Mouse (Mus musculus) MEL (cell line): ENCODE results near the gene Irgm2. TPM values are rescaled to one million over a fixed set of nuclear protein-coding genes. Genes with fewer than 3 reads are reported as not detected.
"Not testable (repeated sequence)": the region's sequence is repeated elsewhere in the genome, so short reads cannot be mapped to it uniquely, and the experiment has no call there.

ENCODE experiments used
- DNase-seq: peaks from one replicate; pipeline ENCODE4 v3.0.0; 2011; ENCODE audit warnings: low read depth, low spot score
- H3K27ac ChIP-seq: 2 replicates; pipeline ENCODE4 v1.5.1; 2012; ENCODE audit warnings: low read depth, mild to moderate bottlenecking, control low read depth, low read length, moderate library complexity; ENCODE audit not compliant: control insufficient read depth
- H3K27me3 ChIP-seq, 2 experiments: fragments of 150-350 bp in 1 of 2; sonication (generic) in 1 of 2; 2 replicates each; pipeline ENCODE4 v1.6.1; 2012; ENCODE audit warnings: low read length in 2 of 2, mild to moderate bottlenecking in 2 of 2, improper control_type of control experiment in 1 of 2, moderate library complexity in 1 of 2; ENCODE audit not compliant: insufficient read depth in 2 of 2, control insufficient read depth in 1 of 2
- H3K36me3 ChIP-seq, 2 experiments: 2 replicates each; pipeline ENCODE4 v1.6.1; 2012 to 2014; ENCODE audit warnings: low read length in 2 of 2, improper control_type of control experiment in 1 of 2, inconsistent platforms in 1 of 2, mild to moderate bottlenecking in 1 of 2; ENCODE audit not compliant: insufficient read depth in 2 of 2, control insufficient read depth in 1 of 2
- H3K4me1 ChIP-seq, 2 experiments: fragments of 150-350 bp in 1 of 2; sonication (generic) in 1 of 2; 2 replicates each; pipeline ENCODE4 v1.6.1; 2012; ENCODE audit warnings: low read length in 2 of 2, improper control_type of control experiment in 1 of 2, mild to moderate bottlenecking in 1 of 2; ENCODE audit not compliant: insufficient read depth in 2 of 2, control insufficient read depth in 1 of 2
- H3K4me3 ChIP-seq, 2 experiments: fragments of 150-350 bp in 1 of 2; sonication (generic) in 1 of 2; 2 replicates each; pipeline ENCODE4 v1.5.1; 2012; ENCODE audit warnings: low read depth in 2 of 2, low read length in 2 of 2, mild to moderate bottlenecking in 2 of 2, moderate library complexity in 2 of 2, control low read depth in 1 of 2, improper control_type of control experiment in 1 of 2; ENCODE audit not compliant: control insufficient read depth in 1 of 2, insufficient read depth in 1 of 2
- H3K79me2 ChIP-seq: 2 replicates; pipeline ENCODE4 v1.6.1; 2012; ENCODE audit warnings: mild to moderate bottlenecking, low read length, moderate library complexity; ENCODE audit not compliant: control insufficient read depth, poor library complexity, insufficient read depth
- H3K9ac ChIP-seq: 2 replicates; pipeline ENCODE4 v1.6.1; 2012; ENCODE audit warnings: low read depth, mild to moderate bottlenecking, control low read depth, low read length, moderate library complexity; ENCODE audit not compliant: control insufficient read depth, poor library complexity, severe bottlenecking
- H3K9me3 ChIP-seq: fragments of 150-350 bp; sonication (generic); replicated peaks from 2 replicates; pipeline ENCODE4 v1.6.1; 2012; ENCODE audit warnings: mild to moderate bottlenecking, low read length, improper control_type of control experiment, moderate library complexity; ENCODE audit not compliant: insufficient read depth
- BHLHE40 ChIP-seq: IDR thresholded peaks from 2 replicates; pipeline ENCODE4 v1.6.1; 2012; ENCODE audit warnings: low read depth, mild to moderate bottlenecking, inconsistent platforms, low read length, improper control_type of control experiment, borderline replicate concordance
- CHD2 ChIP-seq: IDR thresholded peaks from 2 replicates; pipeline ENCODE4 v1.6.1; 2011; ENCODE audit warnings: low read length, improper control_type of control experiment
- CTCF ChIP-seq, 3 experiments: IDR thresholded peaks in 2 of 3; conservative IDR thresholded peaks in 1 of 3; 2 replicates each; pipeline ENCODE4 v1.5.1; 2011 to 2012; ENCODE audit warnings: low read length in 3 of 3, low read depth in 2 of 3, mild to moderate bottlenecking in 2 of 3, improper control_type of control experiment in 1 of 3, inconsistent platforms in 1 of 3, mixed read lengths in 1 of 3, moderate library complexity in 1 of 3; ENCODE audit not compliant: control insufficient read depth in 1 of 3, insufficient read depth in 1 of 3, poor library complexity in 1 of 3, severe bottlenecking in 1 of 3
- E2F4 ChIP-seq: IDR thresholded peaks from 2 replicates; pipeline ENCODE4 v1.6.1; 2011; ENCODE audit warnings: low read depth, low read length, improper control_type of control experiment, borderline replicate concordance
- ETS1 ChIP-seq: IDR thresholded peaks from 2 replicates; pipeline ENCODE4 v1.6.1; 2012; ENCODE audit warnings: low read depth, mild to moderate bottlenecking, inconsistent platforms, low read length, improper control_type of control experiment, moderate library complexity
- JUND ChIP-seq: IDR thresholded peaks from 2 replicates; pipeline ENCODE4 v1.6.1; 2011; ENCODE audit warnings: low read depth, mild to moderate bottlenecking, improper control_type of control experiment, low read length
- KAT2A ChIP-seq: conservative IDR thresholded peaks from 2 replicates; pipeline ENCODE4 v1.6.1; 2012; ENCODE audit warnings: low read depth, low read length, improper control_type of control experiment, inconsistent platforms
- MAFK ChIP-seq: IDR thresholded peaks from 2 replicates; pipeline ENCODE4 v1.6.1; 2011; ENCODE audit warnings: low read depth, mild to moderate bottlenecking, low read length, improper control_type of control experiment, borderline replicate concordance
- MAX ChIP-seq: IDR thresholded peaks from 2 replicates; pipeline ENCODE4 v1.6.1; 2011; ENCODE audit warnings: low read length, improper control_type of control experiment
- MXI1 ChIP-seq: IDR thresholded peaks from 2 replicates; pipeline ENCODE4 v1.6.1; 2011; ENCODE audit warnings: mild to moderate bottlenecking, low read depth, low read length, improper control_type of control experiment
- MYB ChIP-seq: IDR thresholded peaks from 2 replicates; pipeline ENCODE4 v1.6.1; 2011; ENCODE audit warnings: mild to moderate bottlenecking, low read depth, low read length, improper control_type of control experiment
- RAD21 ChIP-seq: IDR thresholded peaks from 2 replicates; pipeline ENCODE4 v1.6.1; 2011; ENCODE audit warnings: mild to moderate bottlenecking, low read depth, low read length, improper control_type of control experiment
- SIN3A ChIP-seq: IDR thresholded peaks from 2 replicates; pipeline ENCODE4 v1.6.1; 2012; ENCODE audit warnings: low read length, improper control_type of control experiment, inconsistent platforms
- SMC3 ChIP-seq: IDR thresholded peaks from 2 replicates; pipeline ENCODE4 v1.6.1; 2011; ENCODE audit warnings: low read depth, low read length, improper control_type of control experiment
- TCF12 ChIP-seq: IDR thresholded peaks from 2 replicates; pipeline ENCODE4 v1.6.1; 2014; ENCODE audit warnings: low read depth, mild to moderate bottlenecking, inconsistent platforms, low read length, improper control_type of control experiment, moderate library complexity
- USF1 ChIP-seq: IDR thresholded peaks from 2 replicates; pipeline ENCODE4 v1.6.1; 2014; ENCODE audit warnings: low read depth, mild to moderate bottlenecking, inconsistent platforms, low read length, improper control_type of control experiment, moderate library complexity
- ZC3H11A ChIP-seq: IDR thresholded peaks from 2 replicates; pipeline ENCODE4 v1.6.1; 2012; ENCODE audit warnings: low read depth, mild to moderate bottlenecking, inconsistent platforms, low read length, improper control_type of control experiment
- ZKSCAN1 ChIP-seq: IDR thresholded peaks from 2 replicates; pipeline ENCODE4 v1.6.1; 2012; ENCODE audit warnings: low read depth, mild to moderate bottlenecking, inconsistent platforms, low read length, improper control_type of control experiment, moderate library complexity
- ZNF384 ChIP-seq: IDR thresholded peaks from 2 replicates; pipeline ENCODE4 v1.6.1; 2012; ENCODE audit warnings: low read depth, mild to moderate bottlenecking, inconsistent platforms, low read length, improper control_type of control experiment
- polyA plus RNA-seq, 2 experiments: library from polyadenylated mRNA; stranded (reverse) in 1 of 2; unstranded in 1 of 2; fragments of >175 nt in 1 of 2; fragments of >200 nt in 1 of 2; gene quantifications; 2 replicates each; pipeline versions ENCODE4 v1.2.1 to v1.2.4; 2012; ENCODE audit warnings: low replicate concordance in 2 of 2, low read depth in 1 of 2; ENCODE audit not compliant: insufficient read length in 2 of 2, insufficient read depth in 1 of 2, missing spikeins in 1 of 2
- total RNA-seq: library from RNA; depleted of rRNA; stranded (reverse); fragments of 300-350 nt; gene quantifications from 2 replicates; pipeline ENCODE4 v1.2.3, GENCODE M21; 2012

The Irgm2 gene
- total and polyA plus RNA-seq, 3 experiments: 1.1 TPM; not detected in 1

DNA sequence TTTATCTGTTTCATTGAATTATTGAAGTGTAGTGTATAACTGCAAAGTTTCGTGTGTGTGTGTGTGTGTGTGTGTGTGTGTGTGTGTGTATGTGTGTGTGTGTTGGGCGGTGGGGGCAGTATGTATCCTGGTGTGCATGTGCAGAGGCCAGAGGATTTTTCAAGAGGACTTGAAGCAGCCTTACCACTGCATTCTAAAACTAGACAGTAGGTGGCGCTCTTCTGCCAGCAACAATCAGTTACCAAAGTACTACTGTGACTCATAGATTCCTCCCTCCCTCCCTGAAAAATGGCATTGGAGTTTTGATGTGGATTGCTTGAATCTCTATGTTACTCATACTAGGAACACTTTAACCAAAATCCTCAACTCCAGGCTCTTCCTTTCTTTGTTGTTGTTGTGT, 19.9 kb upstream of the Irgm2 start (continued):
- TF ChIP-seq E2F4 (no peak), MAX (no peak), ZC3H11A (peak; percentile 68)
- TF ChIP-seq, all 39 proteins: peak for 4

DNA sequence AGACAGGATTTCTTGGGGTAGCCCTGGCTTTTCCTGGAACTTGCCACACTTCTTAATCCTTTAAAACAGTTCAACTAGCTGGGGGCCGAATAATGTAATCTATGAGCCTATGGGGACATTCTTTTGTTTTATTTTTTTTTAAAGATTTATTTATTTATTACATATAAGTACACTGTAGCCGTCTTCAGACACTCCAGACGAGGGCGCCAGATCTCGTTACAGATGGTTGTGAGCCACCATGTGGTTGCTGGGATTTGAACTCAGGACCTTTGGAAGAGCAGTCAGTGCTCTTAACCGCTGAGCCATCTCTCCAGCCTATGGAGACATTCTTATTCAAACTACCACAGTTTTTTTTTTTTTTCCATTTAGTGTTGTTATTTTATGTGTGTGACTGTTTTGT, 19.4 kb upstream of the Irgm2 start:
- not testable (repeated sequence) for H3K27me3 ChIP-seq, DNase-seq, H3K27ac ChIP-seq, H3K9me3 ChIP-seq, H3K79me2 ChIP-seq, H3K36me3 ChIP-seq, H3K4me1 ChIP-seq, H3K9ac ChIP-seq, H3K4me3 ChIP-seq
- TF ChIP-seq JUND (0 out of 2 replicates have a peak, but pooled peaks have one; percentile 16), CTCF (IDR thresholded peaks at IDR 0.05 in 2 of 3, conservative IDR thresholded peaks at IDR 0.05 in 1 of 3; ENCODE audit: control insufficient read depth in 1 of 3, insufficient read depth in 1 of 3, low read depth in 2 of 3, low read length in 3 of 3, poor library complexity in 1 of 3, severe bottlenecking in 1 of 3) (peak in 2 of 3 experiments; percentile 4 to 20; a peak in 2 of 6 replicates), ZNF384 (0 out of 2 replicates have a peak, but pooled peaks have one; percentile 11)

GRCm38 (mm10) chr11:58180756-58181155, 18.7 kb upstream of the Irgm2 start:
- DNase-seq: no peak
- no peaks in the 10 kb centered on the region for H3K4me1 ChIP-seq
- H3K9ac ChIP-seq: no peak overlapping the region
- H3K9me3 ChIP-seq: no peaks in the 10 kb centered on the region
- H3K27me3 ChIP-seq: no peaks in the 10 kb centered on the region
- H3K79me2 ChIP-seq: no peaks in the 10 kb centered on the region
- TF ChIP-seq SIN3A (no peak), TCF12 (no peak), KAT2A (no peak), CHD2 (no peak), MXI1 (no peak), ETS1 (no peak), RAD21 (no peak), ZKSCAN1 (no peak), E2F4 (no peak), MAFK (no peak), MYB (no peak), SMC3 (no peak), JUND (no peak), BHLHE40 (no peak), ZC3H11A (no peak), USF1 (no peak), MAX (no peak)
- H3K36me3 ChIP-seq: no peaks in the 10 kb centered on the region; a peak in 1 of 4 replicates
- no peak overlapping the region for H3K4me3 ChIP-seq
- no peak overlapping the region for H3K27ac ChIP-seq
